Comparison of ENCODE assay signal across 11 mouse cellular contexts in genomic region chr9:45958023-45958670, GRCm38 (mm10). TPM values are rescaled to one million over a fixed set of nuclear protein-coding genes. Genes with fewer than 3 reads are reported as not detected.
DNase-seq lines count a peak whose midpoint lies in the region; TF ChIP-seq lines count a peak whose summit lies in the region.
"Had no signal": no experiment of that assay in that cellular context is flagged by ENCODE, and none has a peak within 500 bp of the region (broad histone marks: within the 10 kb centered on the region; RNA-seq: fewer than 3 reads in every experiment).

No protein-coding gene starts in this region.

- no peak overlapping the region for H3K4me3 ChIP-seq in gastrocnemius, adult 2 months
- H3K4me3 ChIP-seq in layer of hippocampus, adult 2 months, result no peak overlapping the region
- H3K4me3 ChIP-seq: forebrain, embryonic 12.5 days had no signal

- intact Hi-C loops in gastrocnemius, adult 2 months (cut with DNase I), result no loop called here
- intact Hi-C loops in gastrocnemius, postnatal 36 days (cut with DNase I), result no loop called here

- peak overlapping the region; percentile 64 for H3K27ac ChIP-seq in gastrocnemius, adult 2 months
- peak overlapping the region; percentile 58 for H3K27ac ChIP-seq in layer of hippocampus, adult 2 months

- no peak for DNase-seq in gastrocnemius, adult 2 months
- no peak for DNase-seq in gastrocnemius, postnatal 36 days
- no peak for DNase-seq in layer of hippocampus, adult 2 months (ENCODE audit: low spot score in 2 of 2)
- no peak for DNase-seq in layer of hippocampus, adult 9-10 months (ENCODE audit: low spot score)
- peak; percentile 41 for DNase-seq in adrenal gland, adult 8-10 months
- DNase-seq in kidney, postnatal 14 days, result peak; percentile 53
- no peak for DNase-seq in thymus, postnatal 25 days
- no peak for DNase-seq in frontal cortex, postnatal 25 days (ENCODE audit: low spot score in 2 of 2)
- DNase-seq: lung, adult 2 months had no signal

- TF ChIP-seq CTCF in gastrocnemius, adult 2 months (IDR thresholded peaks at IDR 0.05), result no peak
- TF ChIP-seq CTCF in layer of hippocampus, adult 2 months (conservative IDR thresholded peaks at IDR 0.05), result no peak

RNA-seq across cellular contexts. Expression of gene Sidt2, which starts 3.1 kb away (rescaled TPM):
- total RNA-seq in gastrocnemius, adult 2 months (2021), result 10 to 100 TPM; 66.2 to 72.2 TPM
- total RNA-seq in gastrocnemius, postnatal 36 days (2021), result 10 to 100 TPM; 61.1 to 74.9 TPM
- total RNA-seq in layer of hippocampus, adult 2 months (2021), result 10 to 100 TPM; 78.3 to 80.8 TPM
- 100 to 1,000 TPM; 180 to 380 (median 226) TPM for total RNA-seq in adrenal gland, adult 8-10 months (2022)

RNA-seq across cellular contexts. Expression of gene Tagln, which starts 22.3 kb away (rescaled TPM):
- total RNA-seq in gastrocnemius, adult 2 months (2021), result 10 to 100 TPM; 38.5 to 49.2 TPM
- 10 to 100 TPM; 23.0 to 32.1 TPM for total RNA-seq in gastrocnemius, postnatal 36 days (2021)
- total RNA-seq in layer of hippocampus, adult 2 months (2021), result 10 to 100 TPM in 1 of 2 experiments, 1 to 10 TPM in 1; 7.0 to 13.2 TPM
- total RNA-seq in adrenal gland, adult 8-10 months (2022), result 100 to 1,000 TPM in 3 of 4 experiments, 10 to 100 TPM in 1; 89.8 to 116 (median 110) TPM
- total RNA-seq: monocyte, adult 5-6 weeks had no signal

RNA-seq across cellular contexts. Expression of gene Rnf214, which starts 51.4 kb away (rescaled TPM):
- total RNA-seq in gastrocnemius, adult 2 months (2021), result 10 to 100 TPM; 25.3 to 31.0 TPM
- 10 to 100 TPM; 21.6 to 24.7 TPM for total RNA-seq in gastrocnemius, postnatal 36 days (2021)
- total RNA-seq in layer of hippocampus, adult 2 months (2021), result 10 to 100 TPM; 75.2 to 81.3 TPM
- 10 to 100 TPM; 47.5 to 69.5 (median 52.4) TPM for total RNA-seq in adrenal gland, adult 8-10 months (2022)

RNA-seq across cellular contexts. Expression of gene Pcsk7, which starts 51.9 kb away (rescaled TPM):
- total RNA-seq in gastrocnemius, adult 2 months (2021), result 10 to 100 TPM in 1 of 2 experiments, 1 to 10 TPM in 1; 9.3 to 12.3 TPM
- 10 to 100 TPM in 1 of 2 experiments, 1 to 10 TPM in 1; 9.4 to 10.5 TPM for total RNA-seq in gastrocnemius, postnatal 36 days (2021)
- total RNA-seq in layer of hippocampus, adult 2 months (2021), result 10 to 100 TPM; 25.0 to 28.0 TPM
- 10 to 100 TPM; 27.9 to 44.9 (median 36.6) TPM for total RNA-seq in adrenal gland, adult 8-10 months (2022)

RNA-seq across cellular contexts. Expression of gene Pafah1b2, which starts 54.3 kb away (rescaled TPM):
- 10 to 100 TPM; 28.0 to 29.5 TPM for total RNA-seq in gastrocnemius, adult 2 months (2021)
- total RNA-seq in gastrocnemius, postnatal 36 days (2021), result 10 to 100 TPM; 24.7 to 26.8 TPM
- total RNA-seq in layer of hippocampus, adult 2 months (2021), result 100 to 1,000 TPM; 215 to 228 TPM
- 100 to 1,000 TPM; 154 to 180 (median 171) TPM for total RNA-seq in adrenal gland, adult 8-10 months (2022)

Comparison
In these comparisons a context has a peak if more than half of its experiments do, and no peak if none do; other contexts are left out.
1. DNase-seq: peak in adrenal gland, adult 8-10 months (single experiment) and kidney, postnatal 14 days (single experiment); none in gastrocnemius, adult 2 months (single experiment), gastrocnemius, postnatal 36 days (0 of 2), layer of hippocampus, adult 2 months (0 of 2), layer of hippocampus, adult 9-10 months (single experiment), thymus, postnatal 25 days (single experiment) and frontal cortex, postnatal 25 days (0 of 2).